In genomic region chr13:51198186-51198585, GRCm38 (mm10) we compare ENCODE assay signal across 7 mouse cellular contexts. TPM values are rescaled to one million over a fixed set of nuclear protein-coding genes. Genes with fewer than 3 reads are reported as not detected.
DNase-seq lines count a peak whose midpoint lies in the region; ATAC-seq and TF ChIP-seq lines count a peak whose summit lies in the region.

No protein-coding gene starts in this region.

- 75% methylated on average over 5 of the region's 5 CpGs for WGBS in liver, adult 2 months
- 65% methylated on average over 5 of the region's 5 CpGs for WGBS in liver, postnatal 0 days (ENCODE audit: insufficient replicate concordance)
- 40% methylated on average over 5 of the region's 5 CpGs for WGBS in stomach, embryonic 15.5 days

- H3K9me3 ChIP-seq in liver, postnatal 0 days (ENCODE audit: low read length), result no peaks in the 10 kb centered on the region
- no peaks in the 10 kb centered on the region for H3K9me3 ChIP-seq in stomach, embryonic 15.5 days

- no peak for TF ChIP-seq EP300 in liver, postnatal 0 days (IDR thresholded peaks at IDR 0.05; ENCODE audit: low read depth)

- H3K4me3 ChIP-seq in liver, adult 2 months (ENCODE audit: insufficient read depth, low read depth, low read length), result no peak overlapping the region
- H3K4me3 ChIP-seq in liver, postnatal 0 days (ENCODE audit: low read depth, low read length), result no peak overlapping the region
- H3K4me3 ChIP-seq in stomach, embryonic 15.5 days (replicated peaks), result no peak overlapping the region

- ATAC-seq in liver, postnatal 0 days, result no peak
- ATAC-seq in stomach, embryonic 15.5 days (ENCODE audit: insufficient read depth, low FRiP score, low read depth), result no peak

- H3K79me2 ChIP-seq in liver, adult 2 months (ENCODE audit: control insufficient read depth, insufficient read depth, low read length), result no peaks in the 10 kb centered on the region

- H3K4me2 ChIP-seq in liver, postnatal 0 days (ENCODE audit: low read depth, low read length), result no peak overlapping the region
- no peak overlapping the region for H3K4me2 ChIP-seq in stomach, embryonic 15.5 days

- no peak for TF ChIP-seq POLR2A in liver, adult 2 months (IDR thresholded peaks at IDR 0.05; ENCODE audit: extremely low read depth, insufficient read depth, low read length)

- no peaks in the 10 kb centered on the region for H3K4me1 ChIP-seq in liver, adult 2 months (ENCODE audit: control insufficient read depth, insufficient read depth, low read length)
- no peaks in the 10 kb centered on the region for H3K4me1 ChIP-seq in liver, postnatal 0 days (ENCODE audit: insufficient read depth)
- no peaks in the 10 kb centered on the region for H3K4me1 ChIP-seq in stomach, embryonic 15.5 days

- H3K27me3 ChIP-seq in liver, adult 2 months (ENCODE audit: control insufficient read depth, insufficient read depth, low read length), result peaks cover 3% of the 10 kb centered on the region
- H3K27me3 ChIP-seq in liver, postnatal 0 days (ENCODE audit: insufficient read depth, low read length), result 0 out of 2 replicates have a peak, but pooled peaks cover 3% of the 10 kb centered on the region
- H3K27me3 ChIP-seq in stomach, embryonic 15.5 days (replicated peaks), result no peaks in the 10 kb centered on the region

- H3K36me3 ChIP-seq in liver, adult 2 months (ENCODE audit: control insufficient read depth, insufficient read depth, low read length), result no peaks in the 10 kb centered on the region
- H3K36me3 ChIP-seq in liver, postnatal 0 days (replicated peaks; ENCODE audit: insufficient read depth, low read length), result no peaks in the 10 kb centered on the region
- H3K36me3 ChIP-seq in stomach, embryonic 15.5 days, result no peaks in the 10 kb centered on the region

- peak; percentile 3 for DNase-seq in liver, adult 2 months (ENCODE audit: extremely low read depth, low read depth, low spot score)
- no peak for DNase-seq in liver, postnatal 0 days
- DNase-seq in gastrocnemius, postnatal 25 days, result peak; percentile 60
- peak; percentile 51 to 77 for DNase-seq in kidney, postnatal 25 days
- DNase-seq in urinary bladder, postnatal 36 days (ENCODE audit: low spot score in 2 of 2), result no peak
- DNase-seq in cerebellum, adult 9-11 months, result no peak

- no peak for TF ChIP-seq CTCF in liver, adult 2 months (IDR thresholded peaks at IDR 0.05; ENCODE audit: low read depth, low read length)
- TF ChIP-seq CTCF in liver, postnatal 0 days (IDR thresholded peaks at IDR 0.05; ENCODE audit: low read depth), result no peak

- H3K27ac ChIP-seq in liver, adult 2 months (replicated peaks; ENCODE audit: insufficient read depth, low read depth, low read length), result no peak overlapping the region
- no peak overlapping the region for H3K27ac ChIP-seq in liver, postnatal 0 days (ENCODE audit: low read depth)
- peak overlapping the region; percentile 48 for H3K27ac ChIP-seq in stomach, embryonic 15.5 days

- no peak overlapping the region for H3K9ac ChIP-seq in liver, adult 2 months (ENCODE audit: low read depth, low read length)
- H3K9ac ChIP-seq in liver, postnatal 0 days (replicated peaks), result no peak overlapping the region
- no peak overlapping the region for H3K9ac ChIP-seq in stomach, embryonic 15.5 days

RNA-seq across cellular contexts. Expression of gene Nxnl2, which starts 27.4 kb away (rescaled TPM):
- 0.07 and 0.09 TPM in 2 replicates for total RNA-seq in liver, adult 2 months (2014; rRNA removed)
- polyA plus RNA-seq in liver, adult 2 months (2012; rRNA removed), result 0.06 TPM in 1 of 2 replicates, not detected in the other
- 0.15 and 0.19 TPM in 2 replicates for polyA plus RNA-seq in liver, postnatal 0 days (2015; fragmentation: Nextera tagmentation; extraction: Ambion mirVana)
- total RNA-seq in gastrocnemius, postnatal 25 days (2021), result not detected
- polyA plus RNA-seq in stomach, embryonic 15.5 days (2015; fragmentation: Nextera tagmentation; extraction: Ambion mirVana), result 1.5 and 1.6 TPM in 2 replicates

Comparison
In these comparisons a context has a peak if more than half of its experiments do, and no peak if none do; other contexts are left out.
1. DNase-seq: peak in liver, adult 2 months (single experiment), gastrocnemius, postnatal 25 days (single experiment) and kidney, postnatal 25 days (2 of 2); none in liver, postnatal 0 days (single experiment), urinary bladder, postnatal 36 days (0 of 2) and cerebellum, adult 9-11 months (single experiment).